Mouse (Mus musculus): Measurements from ENCODE around the gene Cavin1.

DNA sequence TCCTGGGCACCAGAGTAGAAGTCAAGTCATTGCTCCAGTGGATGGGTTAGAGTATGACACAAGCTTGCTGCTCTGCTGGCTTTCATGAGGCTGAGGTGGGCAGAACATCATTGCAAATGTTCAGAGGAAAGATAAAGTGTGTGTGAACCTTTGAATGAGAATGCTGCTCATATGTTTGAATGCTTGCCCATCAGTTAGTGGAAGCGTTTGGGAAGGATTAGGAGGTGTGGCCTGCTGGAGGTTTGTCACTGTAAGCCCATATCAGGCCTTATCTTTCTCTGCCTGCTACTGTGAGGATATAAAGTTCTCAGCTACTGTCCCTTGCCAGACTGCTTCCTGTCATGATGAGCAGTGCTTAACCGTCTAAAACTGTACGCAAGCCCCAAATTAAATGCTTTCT, 55.6 kb downstream of the Cavin1 start:
- no peak for TF ChIP-seq CTCF (conservative IDR thresholded peaks at IDR 0.05; ENCODE audit: low read length)
- no peak for TF ChIP-seq POU5F1 (IDR thresholded peaks at IDR 0.05; ENCODE audit: borderline replicate concordance, low read length)

Data from E14TG2a.4 (cell line).